Mouse (Mus musculus): ENCODE results near the gene Npr3.

Gene Npr3

GRCm38 (mm10) chr15:11906571-11907531 is at the start of gene Npr3:
Gene Npr3 (minus strand): TSS chr15:11907287.
- peak; percentile 42 to 87 for DNase-seq (ENCODE audit: inconsistent age in 2 of 2, low spot score in 1 of 2)

GRCm38 (mm10) chr15:11956129-11956528 is 49.0 kb upstream of the Npr3 start:
- DNase-seq (ENCODE audit: inconsistent age in 2 of 2, low spot score in 1 of 2) = no peak

GRCm38 (mm10) chr15:11954190-11954589 is 47.1 kb upstream of the Npr3 start:
- peak; percentile 11 to 63 for DNase-seq (ENCODE audit: inconsistent age in 2 of 2, low spot score in 1 of 2)

- DNase-seq (ENCODE audit: inconsistent age in 2 of 2, low spot score in 1 of 2) = no peak
These were observed 45.1 kb upstream of the Npr3 start for GRCm38 (mm10) chr15:11952159-11952558.

GRCm38 (mm10) chr15:11951181-11951580 is 44.1 kb upstream of the Npr3 start:
- DNase-seq (ENCODE audit: inconsistent age in 2 of 2, low spot score in 1 of 2) = no peak

GRCm38 (mm10) chr15:11950144-11950543 is 43.1 kb upstream of the Npr3 start:
- no peak for DNase-seq (ENCODE audit: inconsistent age in 2 of 2, low spot score in 1 of 2)

GRCm38 (mm10) chr15:11949490-11949889 is 42.4 kb upstream of the Npr3 start:
- no peak for DNase-seq (ENCODE audit: inconsistent age in 2 of 2, low spot score in 1 of 2)

- no peak for DNase-seq (ENCODE audit: inconsistent age in 2 of 2, low spot score in 1 of 2)
These were observed 33.8 kb upstream of the Npr3 start for GRCm38 (mm10) chr15:11940855-11941254.

- no peak for DNase-seq (ENCODE audit: inconsistent age in 2 of 2, low spot score in 1 of 2)
These were observed 20.7 kb upstream of the Npr3 start for GRCm38 (mm10) chr15:11927742-11928141.

- no peak for DNase-seq (ENCODE audit: inconsistent age in 2 of 2, low spot score in 1 of 2)
These were observed 7.0 kb upstream of the Npr3 start for GRCm38 (mm10) chr15:11914101-11914500.

GRCm38 (mm10) chr15:11909875-11910274 is 2.8 kb upstream of the Npr3 start:
- DNase-seq (ENCODE audit: inconsistent age in 2 of 2, low spot score in 1 of 2) = peak in 1 of 2 experiments; percentile 67

GRCm38 (mm10) chr15:11908166-11908565 is 1.1 kb upstream of the Npr3 start:
- peak; percentile 12 to 29 for DNase-seq (ENCODE audit: inconsistent age in 2 of 2, low spot score in 1 of 2)

GRCm38 (mm10) chr15:11906021-11906570 is 991 bp downstream of the Npr3 start:
- DNase-seq (ENCODE audit: inconsistent age in 2 of 2, low spot score in 1 of 2) = peak; percentile 34 to 67

- DNase-seq (ENCODE audit: inconsistent age in 2 of 2, low spot score in 1 of 2) = peak; percentile 23 to 79
These were observed 2.0 kb downstream of the Npr3 start for GRCm38 (mm10) chr15:11904848-11905672.

- DNase-seq (ENCODE audit: inconsistent age in 2 of 2, low spot score in 1 of 2) = peak; percentile 12 to 67
These were observed 2.8 kb downstream of the Npr3 start for GRCm38 (mm10) chr15:11904043-11904847.

- peak; percentile 11 to 61 for DNase-seq (ENCODE audit: inconsistent age in 2 of 2, low spot score in 1 of 2)
These were observed 3.7 kb downstream of the Npr3 start for GRCm38 (mm10) chr15:11903196-11904042.

- no peak for DNase-seq (ENCODE audit: inconsistent age in 2 of 2, low spot score in 1 of 2)
These were observed 9.5 kb downstream of the Npr3 start for GRCm38 (mm10) chr15:11897617-11898016.

GRCm38 (mm10) chr15:11897162-11897561 is 9.9 kb downstream of the Npr3 start:
- no peak for DNase-seq (ENCODE audit: inconsistent age in 2 of 2, low spot score in 1 of 2)

GRCm38 (mm10) chr15:11893969-11894368 is 13.1 kb downstream of the Npr3 start:
- DNase-seq (ENCODE audit: inconsistent age in 2 of 2, low spot score in 1 of 2) = no peak

- DNase-seq (ENCODE audit: inconsistent age in 2 of 2, low spot score in 1 of 2) = no peak
These were observed 15.7 kb downstream of the Npr3 start for GRCm38 (mm10) chr15:11891395-11891794.

Measured in adrenal gland, adult (tissue).